Mouse (Mus musculus): ENCODE data around the gene Inafm1.

DNA sequence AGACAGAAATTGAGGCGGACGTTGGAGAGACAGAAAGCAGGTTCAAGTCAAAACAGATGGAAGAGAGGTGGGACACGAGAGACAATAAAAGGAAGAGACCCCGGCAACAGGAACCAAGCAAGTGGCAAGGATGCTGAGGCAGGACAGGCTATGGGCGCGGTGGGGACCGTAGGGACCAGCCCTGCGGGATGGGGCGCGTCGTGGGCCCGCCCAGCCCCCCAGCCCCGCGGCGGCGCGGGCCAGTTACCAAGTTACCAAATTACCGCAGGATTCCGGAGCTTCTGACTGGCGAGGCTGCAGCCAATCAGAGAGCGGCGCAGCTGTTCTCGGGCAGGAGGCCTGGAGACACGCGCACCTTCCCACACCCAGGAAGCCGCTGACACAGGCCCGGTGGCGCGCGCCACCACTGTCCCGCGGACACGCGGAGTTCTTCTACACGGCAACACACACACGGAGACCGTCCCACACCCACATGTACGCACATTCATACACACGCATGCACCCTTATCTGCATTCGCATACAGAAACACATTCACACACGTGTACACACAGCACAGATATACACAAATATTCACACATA lies 22.0 kb upstream of the Inafm1 start:
- TF ChIP-seq CTCF (IDR thresholded peaks at IDR 0.05; ENCODE audit: extremely low read depth, insufficient read depth, insufficient read length, insufficient replicate concordance) (no peak), POLR2A (IDR thresholded peaks at IDR 0.05; ENCODE audit: low read depth, low read length) (peak; percentile 45)
